Mouse (Mus musculus) liver, adult 2 months (tissue): Measurements from ENCODE around the gene Zfp213.

Source experiments
- CTCF ChIP-seq: fragments of 200-500 bp; IDR thresholded peaks from 2 replicates; pipeline ENCODE4 v1.5.1; 2011; ENCODE audit warnings: low read depth, low read length, control low read depth
- POLR2A ChIP-seq: fragments of 200-500 bp; IDR thresholded peaks from 2 replicates; pipeline ENCODE4 v1.6.1; 2011; ENCODE audit warnings: low read length, control low read depth; ENCODE audit not compliant: insufficient read depth; ENCODE audit errors: extremely low read depth

GRCm38 (mm10) chr17:23604394-23604793, 40.4 kb upstream of the Zfp213 start:
- TF ChIP-seq POLR2A (no peak), CTCF (no peak)
